Mouse (Mus musculus) MEL (cell line): ENCODE data around the gene Cdc123.

ENCODE experiments used
- CTCF ChIP-seq, 3 experiments: IDR thresholded peaks in 2 of 3; conservative IDR thresholded peaks in 1 of 3; 2 replicates each; pipeline ENCODE4 v1.5.1; 2011 to 2012; ENCODE audit warnings: low read length in 3 of 3, low read depth in 2 of 3, mild to moderate bottlenecking in 2 of 3, improper control_type of control experiment in 1 of 3, inconsistent platforms in 1 of 3, mixed read lengths in 1 of 3, moderate library complexity in 1 of 3; ENCODE audit not compliant: control insufficient read depth in 1 of 3, insufficient read depth in 1 of 3, poor library complexity in 1 of 3, severe bottlenecking in 1 of 3
- GATA1 ChIP-seq: IDR thresholded peaks from 2 replicates; pipeline ENCODE4 v1.6.1; 2011; ENCODE audit warnings: low read depth, low read length, improper control_type of control experiment
- POLR2AphosphoS5 ChIP-seq: IDR thresholded peaks from 2 replicates; pipeline ENCODE4 v1.6.1; 2012; ENCODE audit warnings: low read depth, borderline replicate concordance, mild to moderate bottlenecking, inconsistent platforms, low read length, moderate library complexity, mixed read lengths

GRCm38 (mm10) chr2:5844181-5844872 lies 637 bp downstream of the Cdc123 start:
- no peak for TF ChIP-seq CTCF (IDR thresholded peaks at IDR 0.05 in 2 of 3, conservative IDR thresholded peaks at IDR 0.05 in 1 of 3; ENCODE audit: control insufficient read depth in 1 of 3, insufficient read depth in 1 of 3, low read depth in 2 of 3, low read length in 3 of 3, poor library complexity in 1 of 3, severe bottlenecking in 1 of 3)
- TF ChIP-seq POLR2AphosphoS5 = no peak
- TF ChIP-seq GATA1 = no peak
